Mouse (Mus musculus): ENCODE results near the gene Scrg1. TPM values are rescaled to one million over a fixed set of nuclear protein-coding genes. Genes with fewer than 3 reads are reported as not detected.
"Not testable (repeated sequence)": the region's sequence is repeated elsewhere in the genome, so short reads cannot be mapped to it uniquely, and the experiment has no call there.

The Scrg1 gene
- polyA plus RNA-seq, 1 experiment from 2014 or later: 17.8 TPM

DNA sequence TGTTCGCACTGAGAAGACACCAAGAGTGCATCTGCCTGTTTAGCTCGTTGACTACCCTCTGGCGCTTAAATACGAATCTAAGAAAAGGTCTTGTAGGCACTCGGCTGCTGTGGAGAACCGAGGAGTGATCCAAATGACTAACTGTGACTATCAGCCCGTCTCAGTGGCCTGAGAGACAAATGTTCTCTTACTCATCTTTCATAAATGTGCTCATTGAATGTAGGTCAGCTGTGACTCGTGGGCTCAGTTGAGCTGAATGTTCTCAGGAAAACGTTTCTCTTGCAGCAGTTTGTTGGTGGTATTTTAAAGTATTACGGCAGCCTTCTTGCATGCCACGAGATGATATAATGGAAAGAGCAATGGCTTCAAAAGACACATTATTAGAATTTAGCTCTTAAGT is 24.8 kb upstream of the Scrg1 start:
- Histone ChIP-seq H3K9me3 (no peaks in the 10 kb centered on the region), H3K4me3 (no peak overlapping the region), H3K4me1 (peaks cover 5% of the 10 kb centered on the region), H3K36me3 (no peaks in the 10 kb centered on the region), H3K27ac (no peak overlapping the region), H3K9ac (no peak overlapping the region), H3K27me3 (peaks cover 33% of the 10 kb centered on the region), H3K4me2 (replicated peaks) (no peak overlapping the region)
- WGBS: 80% methylated on average over 11 of the region's 11 CpGs
- ATAC-seq (ENCODE audit: low FRiP score, low read depth): no peak

GRCm38 (mm10) chr8:57432802-57433201 is 22.9 kb upstream of the Scrg1 start:
- no peak for ATAC-seq (ENCODE audit: low FRiP score, low read depth)
- no peak overlapping the region for H3K27ac ChIP-seq
- WGBS: 73% methylated on average over 5 of the region's 5 CpGs
- H3K4me2 ChIP-seq (replicated peaks): no peak overlapping the region
- peaks cover 12% of the 10 kb centered on the region for H3K4me1 ChIP-seq
- H3K36me3 ChIP-seq: no peaks in the 10 kb centered on the region
- peaks cover 28% of the 10 kb centered on the region for H3K27me3 ChIP-seq
- H3K9me3 ChIP-seq: no peaks in the 10 kb centered on the region
- H3K4me3 ChIP-seq: no peak overlapping the region
- H3K9ac ChIP-seq: no peak overlapping the region

- H3K4me2 ChIP-seq (replicated peaks): peak overlapping the region; percentile 38
- ATAC-seq (ENCODE audit: low FRiP score, low read depth): peak; percentile 65
- H3K27ac ChIP-seq: 0 out of 2 replicates have a peak overlapping the region, but pooled peaks have one; percentile 11
- H3K4me1 ChIP-seq: peaks cover 15% of the 10 kb centered on the region
- H3K36me3 ChIP-seq: no peaks in the 10 kb centered on the region
- WGBS: 23% methylated on average over 18 of the region's 18 CpGs
- H3K9me3 ChIP-seq: no peaks in the 10 kb centered on the region
- H3K4me3 ChIP-seq: no peak overlapping the region
- H3K9ac ChIP-seq: no peak overlapping the region
- H3K27me3 ChIP-seq: peaks cover 25% of the 10 kb centered on the region
Measured at GRCm38 (mm10) chr8:57435768-57436436, 19.8 kb upstream of the Scrg1 start.

DNA sequence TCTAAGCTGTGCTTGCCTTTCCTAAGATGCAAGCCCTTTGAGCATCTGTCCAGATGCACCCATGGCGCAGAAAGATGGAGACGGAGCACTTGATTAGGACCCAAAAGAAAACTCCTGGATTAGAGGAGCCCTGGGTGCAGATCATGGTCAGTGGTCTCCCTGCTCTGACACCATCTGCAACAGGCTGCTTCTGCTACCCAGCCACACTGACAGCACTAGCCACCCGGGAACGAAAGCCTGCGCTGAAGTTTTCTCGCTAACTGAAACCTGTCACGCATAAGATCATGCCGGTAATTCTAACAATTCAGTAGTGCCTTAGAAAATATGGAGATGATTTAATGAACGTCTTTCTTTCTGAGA is 19.3 kb upstream of the Scrg1 start:
- Histone ChIP-seq H3K4me2 (replicated peaks) (peak overlapping the region; percentile 38), H3K4me3 (no peak overlapping the region), H3K9ac (no peak overlapping the region), H3K27ac (0 out of 2 replicates have a peak overlapping the region, but pooled peaks have one; percentile 22), H3K27me3 (peaks cover 25% of the 10 kb centered on the region), H3K9me3 (no peaks in the 10 kb centered on the region), H3K4me1 (peaks cover 15% of the 10 kb centered on the region), H3K36me3 (no peaks in the 10 kb centered on the region)
- no peak; the same call in 1 of the 2 replicates for ATAC-seq (ENCODE audit: low FRiP score, low read depth)
- 65% methylated on average over 9 of the region's 9 CpGs for WGBS

- no peak overlapping the region for H3K4me3 ChIP-seq
- peaks cover 32% of the 10 kb centered on the region for H3K27me3 ChIP-seq
- WGBS: 42% methylated on average over 4 of the region's 4 CpGs
- no peaks in the 10 kb centered on the region; the same call in 1 of the 2 replicates for H3K9me3 ChIP-seq
- no peak overlapping the region for H3K4me2 ChIP-seq (replicated peaks)
- peaks cover 10% of the 10 kb centered on the region for H3K4me1 ChIP-seq
- H3K27ac ChIP-seq: no peak overlapping the region
- no peaks in the 10 kb centered on the region for H3K36me3 ChIP-seq
- no peak for ATAC-seq (ENCODE audit: low FRiP score, low read depth)
- H3K9ac ChIP-seq: no peak overlapping the region
Measured at GRCm38 (mm10) chr8:57441131-57441530, 14.6 kb upstream of the Scrg1 start.

- Histone ChIP-seq H3K4me2 (replicated peaks) (no peak overlapping the region), H3K27ac (no peak overlapping the region), H3K27me3 (peaks cover 32% of the 10 kb centered on the region), H3K9ac (no peak overlapping the region), H3K4me1 (peaks cover 6% of the 10 kb centered on the region; the same call in 1 of the 2 replicates), H3K4me3 (no peak overlapping the region), H3K9me3 (no peaks in the 10 kb centered on the region; the same call in 1 of the 2 replicates), H3K36me3 (no peaks in the 10 kb centered on the region)
- WGBS: 66% methylated on average over 5 of the region's 5 CpGs
- no peak for ATAC-seq (ENCODE audit: low FRiP score, low read depth)
Measured at GRCm38 (mm10) chr8:57441556-57441955, 14.2 kb upstream of the Scrg1 start.

DNA sequence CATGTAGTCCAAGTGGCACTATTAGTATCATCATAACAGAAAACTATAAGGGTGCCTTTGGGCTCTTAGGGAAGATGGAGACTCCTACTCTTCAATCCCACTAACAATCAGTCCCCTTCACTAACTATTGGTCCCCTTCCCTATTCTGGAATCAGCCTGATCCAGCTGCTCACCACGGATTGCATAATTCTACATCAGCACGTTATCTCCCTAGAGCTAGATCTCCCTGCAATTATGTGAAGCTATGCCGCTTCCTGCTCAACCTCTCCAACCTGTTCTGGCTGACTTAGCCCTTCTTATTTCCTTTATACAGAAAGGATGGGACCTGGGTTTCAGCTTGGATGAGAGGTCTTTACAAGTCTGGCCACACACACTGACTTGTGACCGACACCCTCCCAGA is 12.4 kb upstream of the Scrg1 start:
- no peak for ATAC-seq (ENCODE audit: low FRiP score, low read depth)
- WGBS: 75% methylated on average over 4 of the region's 4 CpGs
- Histone ChIP-seq H3K27ac (no peak overlapping the region), H3K27me3 (peaks cover 27% of the 10 kb centered on the region), H3K4me3 (no peak overlapping the region), H3K4me2 (replicated peaks) (no peak overlapping the region), H3K4me1 (peaks cover 6% of the 10 kb centered on the region; the same call in 1 of the 2 replicates), H3K9me3 (no peaks in the 10 kb centered on the region; the same call in 1 of the 2 replicates), H3K9ac (no peak overlapping the region), H3K36me3 (no peaks in the 10 kb centered on the region)

GRCm38 (mm10) chr8:57445901-57446300 is 9.8 kb upstream of the Scrg1 start:
- H3K27me3 ChIP-seq: peaks cover 16% of the 10 kb centered on the region
- not testable (repeated sequence) for ATAC-seq (ENCODE audit: low FRiP score, low read depth); H3K9ac ChIP-seq; H3K4me2 ChIP-seq (replicated peaks); H3K9me3 ChIP-seq; H3K4me3 ChIP-seq; H3K36me3 ChIP-seq; H3K27ac ChIP-seq; H3K4me1 ChIP-seq
- WGBS: 85% methylated on average over 5 of the region's 5 CpGs

DNA sequence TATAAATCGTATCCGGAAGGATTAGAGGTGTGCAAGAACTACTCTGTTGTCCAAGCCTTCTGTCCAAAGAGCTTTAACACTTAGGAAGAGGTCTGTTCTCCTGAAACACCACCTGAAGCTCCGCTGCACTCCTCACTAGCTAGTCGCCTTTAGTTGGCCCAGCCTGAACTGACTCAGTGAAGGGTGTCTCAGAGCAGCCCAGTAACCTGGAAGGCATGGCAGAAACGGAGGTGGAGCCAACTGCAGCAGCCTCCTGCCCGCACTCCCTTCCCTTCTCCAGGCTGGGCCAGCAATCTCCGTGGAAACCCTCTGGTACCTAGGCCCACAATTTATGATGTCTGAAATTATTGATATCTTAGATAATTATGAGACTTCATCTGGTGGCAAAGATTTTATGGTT is 5.0 kb upstream of the Scrg1 start:
- Histone ChIP-seq H3K4me2 (replicated peaks) (no peak overlapping the region), H3K27me3 (no peaks in the 10 kb centered on the region), H3K36me3 (no peaks in the 10 kb centered on the region), H3K9ac (no peak overlapping the region), H3K9me3 (no peaks in the 10 kb centered on the region; the same call in 1 of the 2 replicates), H3K27ac (no peak overlapping the region), H3K4me1 (peaks cover 2% of the 10 kb centered on the region; the same call in 1 of the 2 replicates), H3K4me3 (no peak overlapping the region)
- ATAC-seq (ENCODE audit: low FRiP score, low read depth): no peak
- 75% methylated on average over 7 of the region's 7 CpGs for WGBS

DNA sequence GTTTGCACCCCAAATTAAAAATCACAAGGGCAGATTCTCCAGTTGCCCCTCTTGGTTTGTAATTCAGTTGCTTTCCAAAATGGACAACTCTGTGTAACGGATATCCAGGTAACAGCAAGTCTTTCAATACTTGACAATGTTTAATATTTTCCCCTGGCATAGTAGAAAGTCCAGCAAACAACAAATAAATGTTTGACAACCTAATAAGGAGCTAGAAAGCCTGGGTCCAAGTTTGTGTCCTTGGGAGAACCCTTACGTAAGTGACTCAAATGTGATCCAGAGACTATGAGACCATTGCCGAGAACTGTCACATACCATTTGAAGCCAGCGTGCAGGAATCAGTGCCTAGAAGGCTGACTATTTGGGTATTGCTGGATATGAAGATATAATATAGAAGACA is 3.8 kb upstream of the Scrg1 start:
- no peak for ATAC-seq (ENCODE audit: low FRiP score, low read depth)
- peaks cover 5% of the 10 kb centered on the region; the same call in 1 of the 2 replicates for H3K4me1 ChIP-seq
- H3K27me3 ChIP-seq: no peaks in the 10 kb centered on the region
- H3K36me3 ChIP-seq: no peaks in the 10 kb centered on the region
- no peak overlapping the region for H3K4me2 ChIP-seq (replicated peaks)
- WGBS: 91% methylated on average over 4 of the region's 4 CpGs
- H3K9me3 ChIP-seq: no peaks in the 10 kb centered on the region
- H3K9ac ChIP-seq: no peak overlapping the region
- H3K4me3 ChIP-seq: no peak overlapping the region
- no peak overlapping the region for H3K27ac ChIP-seq

- Histone ChIP-seq H3K9ac (no peak overlapping the region), H3K4me1 (peaks cover 5% of the 10 kb centered on the region; the same call in 1 of the 2 replicates), H3K27me3 (no peaks in the 10 kb centered on the region), H3K9me3 (no peaks in the 10 kb centered on the region), H3K4me3 (no peak overlapping the region), H3K4me2 (replicated peaks) (no peak overlapping the region), H3K27ac (no peak overlapping the region), H3K36me3 (no peaks in the 10 kb centered on the region)
- no peak for ATAC-seq (ENCODE audit: low FRiP score, low read depth)
- 81% methylated on average over 2 of the region's 2 CpGs for WGBS
Measured at GRCm38 (mm10) chr8:57453361-57453760, 2.4 kb upstream of the Scrg1 start.

GRCm38 (mm10) chr8:57457152-57457551 is 1.4 kb downstream of the Scrg1 start:
- no peaks in the 10 kb centered on the region for H3K27me3 ChIP-seq
- H3K4me2 ChIP-seq (replicated peaks): peak overlapping the region; percentile 43
- ATAC-seq (ENCODE audit: low FRiP score, low read depth): no peak
- no peak overlapping the region for H3K9ac ChIP-seq
- H3K4me3 ChIP-seq: 0 out of 2 replicates have a peak overlapping the region, but pooled peaks have one; percentile 21
- H3K9me3 ChIP-seq: no peaks in the 10 kb centered on the region
- H3K36me3 ChIP-seq: no peaks in the 10 kb centered on the region
- H3K4me1 ChIP-seq: peaks cover 7% of the 10 kb centered on the region
- peak overlapping the region; percentile 74 for H3K27ac ChIP-seq
- WGBS: 68% methylated on average over 6 of the region's 6 CpGs

DNA sequence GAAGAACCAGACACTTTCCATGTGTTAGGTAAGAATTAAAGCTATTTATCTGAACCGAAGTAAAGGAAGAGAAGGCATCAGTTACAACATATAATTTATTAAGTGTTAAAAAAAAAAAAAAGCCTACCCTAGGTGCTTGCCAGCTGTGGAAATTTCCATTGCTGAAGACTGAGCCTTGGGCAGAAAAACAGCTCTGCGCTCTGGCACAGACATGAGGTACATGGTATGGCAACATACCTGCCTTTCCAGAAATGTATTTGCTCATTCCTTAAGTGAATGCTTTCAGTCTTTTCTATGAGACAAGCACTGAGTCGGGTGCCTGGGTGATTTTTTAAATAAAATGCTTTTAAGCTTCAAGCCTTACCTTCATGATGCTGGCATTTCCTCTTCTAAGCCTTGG is 2.2 kb downstream of the Scrg1 start:
- Histone ChIP-seq H3K9ac (no peak overlapping the region), H3K4me2 (replicated peaks) (0 out of 2 replicates have a peak overlapping the region, but pooled peaks have one; percentile 43)

More for the DNA sequence above, 2.2 kb downstream of the Scrg1 start:
- no peaks in the 10 kb centered on the region for H3K9me3 ChIP-seq
- H3K36me3 ChIP-seq: no peaks in the 10 kb centered on the region
- H3K4me1 ChIP-seq: peaks cover 7% of the 10 kb centered on the region
- H3K27me3 ChIP-seq: no peaks in the 10 kb centered on the region
- H3K4me3 ChIP-seq: no peak overlapping the region
- 37% methylated on average over 3 of the region's 3 CpGs for WGBS
- no peak overlapping the region for H3K27ac ChIP-seq
- ATAC-seq (ENCODE audit: low FRiP score, low read depth): peak; percentile 62; the same call in 1 of the 2 replicates
